Mouse (Mus musculus) T-helper 2 cell (primary cell): Measurements from ENCODE around the gene Prf1.

Experiments used
- in situ Hi-C: fragments of 300-600 bp; cut with MboI, MseI; formaldehyde crosslinking; loops from one replicate; pipeline ENCODE4 v1.15.1; 2025; ENCODE audit warnings: high pct_unique_total_duplicates

Prf1 gene

GRCm38 (mm10) chr10:61286246-61286645 is 11.4 kb upstream of the Prf1 start:
- in situ Hi-C loops, result no loop called here

- in situ Hi-C loops, result no loop called here
These were observed 7.6 kb upstream of the Prf1 start for GRCm38 (mm10) chr10:61290016-61290415.

- in situ Hi-C loops, result no loop called here
These were observed 7.2 kb upstream of the Prf1 start for GRCm38 (mm10) chr10:61290479-61290878.

GRCm38 (mm10) chr10:61294242-61294641 is 3.4 kb upstream of the Prf1 start:
- in situ Hi-C loops, result no loop called here

GRCm38 (mm10) chr10:61296713-61297445 is 754 bp upstream of the Prf1 start:
- in situ Hi-C loops, result no loop called here

GRCm38 (mm10) chr10:61300996-61301395 is 3.4 kb downstream of the Prf1 start:
- in situ Hi-C loops, result no loop called here

- in situ Hi-C loops, result no loop called here
These were observed 6.4 kb downstream of the Prf1 start for GRCm38 (mm10) chr10:61304046-61304445.

GRCm38 (mm10) chr10:61305928-61306590 is 8.4 kb downstream of the Prf1 start:
- in situ Hi-C loops, result loop anchor here (5.0 kb wide), 1 partner anchor 54 kb away; no protein-coding TSS in a partner anchor

- in situ Hi-C loops, result loop anchor here (5.0 kb wide), 1 partner anchor 57 kb away; no protein-coding TSS in a partner anchor
These were observed 11.2 kb downstream of the Prf1 start for GRCm38 (mm10) chr10:61308706-61309320.

GRCm38 (mm10) chr10:61312159-61312558 is 14.5 kb downstream of the Prf1 start:
- in situ Hi-C loops, result no loop called here

GRCm38 (mm10) chr10:61312754-61313153 is 15.1 kb downstream of the Prf1 start:
- in situ Hi-C loops, result no loop called here

- in situ Hi-C loops, result no loop called here
These were observed 16.1 kb downstream of the Prf1 start for GRCm38 (mm10) chr10:61313750-61314149.

- in situ Hi-C loops, result no loop called here
These were observed 17.8 kb downstream of the Prf1 start for GRCm38 (mm10) chr10:61315324-61315880.

- in situ Hi-C loops, result no loop called here
These were observed 20.9 kb downstream of the Prf1 start for GRCm38 (mm10) chr10:61318527-61318926.

- in situ Hi-C loops, result no loop called here
These were observed 27.1 kb downstream of the Prf1 start for GRCm38 (mm10) chr10:61324717-61325116.

- in situ Hi-C loops, result no loop called here
These were observed 28.2 kb downstream of the Prf1 start for GRCm38 (mm10) chr10:61325782-61326328.

- in situ Hi-C loops, result no loop called here
These were observed 29.9 kb downstream of the Prf1 start for GRCm38 (mm10) chr10:61327545-61327944.

GRCm38 (mm10) chr10:61328927-61329326 is 31.3 kb downstream of the Prf1 start:
- in situ Hi-C loops, result no loop called here

- in situ Hi-C loops, result loop anchor here (5.0 kb wide), 1 partner anchor 129 kb away; no protein-coding TSS in a partner anchor
These were observed 33.4 kb downstream of the Prf1 start for GRCm38 (mm10) chr10:61331046-61331445.

- in situ Hi-C loops, result loop anchor here (5.0 kb wide), 1 partner anchor 132 kb away; no protein-coding TSS in a partner anchor
These were observed 36.9 kb downstream of the Prf1 start for GRCm38 (mm10) chr10:61334545-61334944.

GRCm38 (mm10) chr10:61336137-61336536 is 38.5 kb downstream of the Prf1 start:
- in situ Hi-C loops, result no loop called here

- in situ Hi-C loops, result no loop called here
These were observed 39.0 kb downstream of the Prf1 start for GRCm38 (mm10) chr10:61336592-61336991.
